Mouse (Mus musculus) urinary bladder, postnatal 0 days (tissue): ENCODE data around the gene Satb1. TPM values are rescaled to one million over a fixed set of nuclear protein-coding genes. Genes with fewer than 3 reads are reported as not detected.

ENCODE experiments used
- polyA plus RNA-seq: library from polyadenylated mRNA; unstranded; fragments of >200 nt; fragmentation: Nextera tagmentation; extraction: Ambion mirVana; gene quantifications from 2 replicates; pipeline ENCODE4 v1.2.1, GENCODE M21; 2015

The Satb1 gene
- 8.4 and 9.2 TPM in 2 replicates for polyA plus RNA-seq

GRCm38 (mm10) chr17:51832900-51833577 lies at the start of gene Satb1:
Satb1 (minus strand) TSS chr17:51833290.

